Mouse (Mus musculus): ENCODE data around the gene Znrf2.

- peak; percentile 90 for TF ChIP-seq CTCF (IDR thresholded peaks at IDR 0.05; ENCODE audit: low read depth)
- TF ChIP-seq EP300 (optimal IDR thresholded peaks at IDR 0.05) = no peak
Observed at GRCm38 (mm10) chr6:54917523-54917922, 100.8 kb downstream of the Znrf2 start.

Data from stomach, postnatal 0 days (tissue).